Mouse (Mus musculus) ES-E14 (cell line): ENCODE results near the gene Nudc.

Experiments used
- CHD2 ChIP-seq: IDR thresholded peaks from 2 replicates; pipeline ENCODE4 v1.6.1; 2014; ENCODE audit warnings: mild to moderate bottlenecking, low read depth, low read length, inconsistent platforms
- MAFK ChIP-seq: IDR thresholded peaks from 2 replicates; pipeline ENCODE4 v1.6.1; 2014; ENCODE audit warnings: mild to moderate bottlenecking, low read depth, low read length, inconsistent platforms; ENCODE audit not compliant: insufficient read depth
- ZC3H11A ChIP-seq: IDR thresholded peaks from 2 replicates; pipeline ENCODE4 v1.6.1; 2012; ENCODE audit warnings: low read depth, mild to moderate bottlenecking, inconsistent platforms, low read length, borderline replicate concordance
- ZNF384 ChIP-seq: IDR thresholded peaks from 2 replicates; pipeline ENCODE4 v1.6.1; 2012; ENCODE audit warnings: low read depth, low read length, inconsistent platforms

DNA sequence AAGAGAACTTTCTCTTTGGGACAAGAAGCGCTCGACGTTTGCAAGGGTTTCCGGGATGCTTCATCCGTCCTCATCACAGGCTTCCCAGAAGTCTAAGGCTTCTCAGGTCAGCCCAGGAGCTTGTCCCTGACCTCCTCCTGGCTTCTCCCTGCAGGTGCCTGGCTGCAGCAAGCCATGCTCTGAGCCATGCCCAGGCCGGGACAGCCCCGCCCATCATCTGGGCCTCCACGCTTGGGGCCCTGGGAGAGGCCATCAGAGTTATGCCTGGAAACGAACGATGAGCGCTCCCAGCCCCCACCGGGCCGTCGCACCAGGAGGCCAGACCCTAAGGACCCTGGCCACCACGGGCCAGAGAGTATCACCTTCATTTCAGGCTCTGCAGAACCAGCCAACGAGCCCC is 18.0 kb downstream of the Nudc start:
- TF ChIP-seq ZNF384 (no peak), MAFK (no peak), ZC3H11A (no peak), CHD2 (no peak)
